Mouse (Mus musculus): ENCODE results near the gene Rhbdd2.

Rhbdd2 gene

GRCm38 (mm10) chr5:135678481-135678880 lies 46.1 kb downstream of the Rhbdd2 start:
- no peak for DNase-seq (ENCODE audit: extremely low spot score, low spot score)

- no peak for DNase-seq (ENCODE audit: extremely low spot score, low spot score)
These were observed 48.6 kb downstream of the Rhbdd2 start for GRCm38 (mm10) chr5:135680967-135681545.

- no peak for DNase-seq (ENCODE audit: extremely low spot score, low spot score)
These were observed 49.6 kb downstream of the Rhbdd2 start for GRCm38 (mm10) chr5:135682009-135682408.

- no peak for DNase-seq (ENCODE audit: extremely low spot score, low spot score)
These were observed 50.6 kb downstream of the Rhbdd2 start for GRCm38 (mm10) chr5:135682942-135683570.

- DNase-seq (ENCODE audit: extremely low spot score, low spot score): no peak
These were observed 58.0 kb downstream of the Rhbdd2 start for GRCm38 (mm10) chr5:135690401-135690800.

- no peak for DNase-seq (ENCODE audit: extremely low spot score, low spot score)
These were observed 58.8 kb downstream of the Rhbdd2 start for GRCm38 (mm10) chr5:135691266-135691665.

- no peak for DNase-seq (ENCODE audit: extremely low spot score, low spot score)
These were observed 60.9 kb downstream of the Rhbdd2 start for GRCm38 (mm10) chr5:135693281-135693853.

GRCm38 (mm10) chr5:135695277-135695721 lies 62.9 kb downstream of the Rhbdd2 start:
- DNase-seq (ENCODE audit: extremely low spot score, low spot score): no peak
